Mouse (Mus musculus) kidney, postnatal 0 days (tissue): ENCODE measurements around the gene Rnase2a. TPM values are rescaled to one million over a fixed set of nuclear protein-coding genes. Genes with fewer than 3 reads are reported as not detected.

Experiments used
- polyA plus RNA-seq: library from polyadenylated mRNA; unstranded; fragments of >200 nt; fragmentation: Nextera tagmentation; extraction: Ambion mirVana; gene quantifications from 2 replicates; pipeline ENCODE4 v1.2.1, GENCODE M21; 2015

Rnase2a gene
- polyA plus RNA-seq, 1 experiment from 2014 or later = not detected

Other genes with a start within 250 kb of the Rnase2a start
- 0.08 and 0.11 TPM in 2 replicates for gene Rnase10, start 248.4 kb downstream of the Rnase2a start, polyA plus RNA-seq
- 0.11 TPM in 1 of 2 replicates, not detected in the other for gene Rnase9, start 214.2 kb downstream of the Rnase2a start, polyA plus RNA-seq
- 0.27 TPM in 1 of 2 replicates, not detected in the other for gene Rnase11, start 205.9 kb downstream of the Rnase2a start, polyA plus RNA-seq
- gene Rnase12, start 198.5 kb downstream of the Rnase2a start, polyA plus RNA-seq = 10.3 and 11.1 TPM in 2 replicates
- gene Olfr750, start 181.7 kb downstream of the Rnase2a start, polyA plus RNA-seq = not detected in 2 replicates
- 41.4 and 48.2 TPM in 2 replicates for gene Rnase4, start 165.0 kb downstream of the Rnase2a start, polyA plus RNA-seq
- gene Ang, start 165.0 kb downstream of the Rnase2a start, polyA plus RNA-seq = 6.7 and 7.5 TPM in 2 replicates
- gene Eddm3b, start 141.7 kb downstream of the Rnase2a start, polyA plus RNA-seq = 2.0 and 2.8 TPM in 2 replicates
- gene Rnase6, start 132.2 kb downstream of the Rnase2a start, polyA plus RNA-seq = 0.83 and 1.4 TPM in 2 replicates
- gene Rnase1, start 109.3 kb downstream of the Rnase2a start, polyA plus RNA-seq = 0.51 and 1.0 TPM in 2 replicates
- not detected in 2 replicates for gene Rnase2b, start 93.9 kb downstream of the Rnase2a start, polyA plus RNA-seq
- not detected in 2 replicates for gene Ang2, start 57.0 kb downstream of the Rnase2a start, polyA plus RNA-seq
- gene Ear14, start 52.7 kb downstream of the Rnase2a start, polyA plus RNA-seq = not detected in 2 replicates
- not detected in 2 replicates for gene Gm7247, start 105.6 kb upstream of the Rnase2a start, polyA plus RNA-seq
- not detected in 2 replicates for gene Vmn2r88, start 154.7 kb upstream of the Rnase2a start, polyA plus RNA-seq
- not detected in 2 replicates for gene Vmn2r89, start 195.7 kb upstream of the Rnase2a start, polyA plus RNA-seq